Mouse (Mus musculus): Measurements from ENCODE around the gene Ntm. TPM values are rescaled to one million over a fixed set of nuclear protein-coding genes. Genes with fewer than 3 reads are reported as not detected.

Ntm gene
- polyA plus RNA-seq, 1 experiment from 2014 or later: 22.6 TPM

DNA sequence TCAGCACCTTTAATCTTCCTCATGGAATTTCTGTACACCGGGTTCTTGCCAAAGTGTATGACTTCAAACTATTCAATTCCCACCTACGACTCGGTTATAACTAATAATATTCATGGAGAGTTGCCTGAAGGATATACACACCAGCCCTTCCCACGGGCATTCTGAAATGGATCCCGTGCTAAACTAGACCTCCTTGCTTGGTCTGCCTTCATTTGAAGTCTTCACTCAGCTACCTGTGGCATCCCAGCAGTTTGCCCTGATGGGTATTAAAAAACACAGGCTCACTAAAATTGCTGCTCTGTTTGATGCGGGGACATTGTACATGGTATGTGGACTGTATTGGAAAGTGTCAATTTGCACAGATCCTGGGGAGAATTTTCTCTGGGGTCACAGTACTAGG lies 950.4 kb downstream of the Ntm start:
- Histone ChIP-seq H3K36me3 (ENCODE audit: control insufficient read depth, insufficient read depth, low read length) (no peaks in the 10 kb centered on the region), H3K27me3 (ENCODE audit: control insufficient read depth, insufficient read depth, low read length) (no peaks in the 10 kb centered on the region), H3K9me3 (ENCODE audit: control insufficient read depth, low read length) (no peaks in the 10 kb centered on the region), H3K9ac (ENCODE audit: low read length) (no peak overlapping the region), H3K4me2 (ENCODE audit: low read depth) (no peak overlapping the region), H3K4me3 (ENCODE audit: low read depth, low read length) (no peak overlapping the region), H3K27ac (ENCODE audit: low read depth, low read length) (no peak overlapping the region), H3K4me1 (ENCODE audit: control insufficient read depth, insufficient read depth, low read length) (no peaks in the 10 kb centered on the region)
- 92% methylated on average over 6 of the region's 6 CpGs for WGBS
- DNase-seq (ENCODE audit: low spot score) (no peak), ATAC-seq (ENCODE audit: insufficient read depth, low FRiP score, low TSS enrichment) (no peak)

DNA sequence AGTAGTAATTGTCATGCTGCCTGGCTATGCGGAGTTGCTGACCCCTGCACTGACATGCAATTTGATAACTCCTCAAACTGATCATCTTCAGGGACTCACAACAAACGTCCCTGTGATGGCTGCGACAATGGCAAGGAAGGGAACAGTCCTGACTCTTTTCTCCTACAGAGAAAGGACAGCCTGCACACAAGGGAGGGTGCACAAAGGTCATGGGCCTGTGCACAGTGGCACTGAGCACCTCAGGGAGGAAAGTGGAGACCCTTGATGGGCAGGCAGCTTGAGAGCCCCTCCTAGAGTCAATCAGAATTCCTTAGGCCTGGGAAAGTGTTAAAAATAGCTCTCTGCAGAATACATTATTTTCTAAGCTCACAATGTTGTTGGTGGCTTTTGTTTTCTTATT lies 951.5 kb downstream of the Ntm start:
- Histone ChIP-seq H3K4me3 (ENCODE audit: low read depth, low read length) (no peak overlapping the region), H3K9me3 (ENCODE audit: control insufficient read depth, low read length) (no peaks in the 10 kb centered on the region), H3K9ac (ENCODE audit: low read length) (no peak overlapping the region), H3K4me1 (ENCODE audit: control insufficient read depth, insufficient read depth, low read length) (no peaks in the 10 kb centered on the region), H3K27ac (ENCODE audit: low read depth, low read length) (no peak overlapping the region), H3K27me3 (ENCODE audit: control insufficient read depth, insufficient read depth, low read length) (no peaks in the 10 kb centered on the region), H3K4me2 (ENCODE audit: low read depth) (no peak overlapping the region), H3K36me3 (ENCODE audit: control insufficient read depth, insufficient read depth, low read length) (no peaks in the 10 kb centered on the region)
- 41% methylated on average over 3 of the region's 3 CpGs for WGBS
- ATAC-seq (ENCODE audit: insufficient read depth, low FRiP score, low TSS enrichment) (no peak), DNase-seq (ENCODE audit: low spot score) (no peak)

DNA sequence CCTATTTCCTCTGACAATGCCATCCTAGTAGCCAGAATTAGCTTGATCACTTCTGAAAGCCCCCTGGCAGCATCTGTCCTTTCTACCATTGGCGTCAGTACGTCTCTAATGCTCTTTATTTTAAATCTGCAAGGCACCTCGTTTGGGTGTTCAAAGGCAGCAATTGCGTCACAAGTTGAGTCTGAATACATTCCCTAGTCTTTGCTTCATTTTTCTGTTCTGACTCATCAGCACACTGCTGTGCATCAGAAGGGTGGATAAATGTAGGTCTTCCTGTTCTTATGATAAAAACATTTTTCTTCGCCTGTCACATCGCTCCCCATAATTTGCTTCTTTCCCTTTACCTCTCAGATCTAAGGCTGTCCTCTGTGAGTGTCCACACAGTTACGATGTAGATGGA lies 958.4 kb downstream of the Ntm start:
- H3K4me2 ChIP-seq (ENCODE audit: low read depth): no peak overlapping the region
- H3K9me3 ChIP-seq (ENCODE audit: control insufficient read depth, low read length): no peaks in the 10 kb centered on the region
- WGBS: 89% methylated on average over 7 of the region's 7 CpGs
- H3K4me3 ChIP-seq (ENCODE audit: low read depth, low read length): no peak overlapping the region
- no peak overlapping the region for H3K9ac ChIP-seq (ENCODE audit: low read length)
- H3K36me3 ChIP-seq (ENCODE audit: control insufficient read depth, insufficient read depth, low read length): no peaks in the 10 kb centered on the region
- no peaks in the 10 kb centered on the region for H3K4me1 ChIP-seq (ENCODE audit: control insufficient read depth, insufficient read depth, low read length)
- DNase-seq (ENCODE audit: low spot score) (no peak), ATAC-seq (ENCODE audit: insufficient read depth, low FRiP score, low TSS enrichment) (no peak)
- H3K27me3 ChIP-seq (ENCODE audit: control insufficient read depth, insufficient read depth, low read length): no peaks in the 10 kb centered on the region
- no peak overlapping the region for H3K27ac ChIP-seq (ENCODE audit: low read depth, low read length)

DNA sequence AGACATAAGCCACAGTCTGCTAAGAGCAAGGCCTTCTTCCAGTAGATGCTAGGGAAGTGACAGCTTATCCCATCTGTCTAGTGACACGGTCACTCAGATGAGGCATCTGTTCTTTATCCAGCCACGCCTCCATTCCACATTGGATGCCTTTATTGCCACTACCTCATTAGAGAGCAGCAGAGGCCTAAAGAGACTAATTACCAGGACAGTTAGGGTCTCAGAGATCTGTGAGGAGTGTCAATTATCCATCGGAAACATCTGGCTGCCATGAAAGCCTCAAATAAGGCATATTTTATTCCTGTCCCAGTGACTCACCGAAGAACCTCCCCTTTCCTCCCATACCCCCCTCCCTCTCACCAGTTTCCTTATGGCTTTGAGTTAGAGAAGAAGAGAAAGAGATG lies 963.0 kb downstream of the Ntm start:
- no peaks in the 10 kb centered on the region for H3K36me3 ChIP-seq (ENCODE audit: control insufficient read depth, insufficient read depth, low read length)
- H3K27me3 ChIP-seq (ENCODE audit: control insufficient read depth, insufficient read depth, low read length): no peaks in the 10 kb centered on the region
- DNase-seq (ENCODE audit: low spot score) (no peak), ATAC-seq (ENCODE audit: insufficient read depth, low FRiP score, low TSS enrichment) (no peak; the same call in 1 of the 2 replicates)
- H3K4me1 ChIP-seq (ENCODE audit: control insufficient read depth, insufficient read depth, low read length): no peaks in the 10 kb centered on the region
- no peak overlapping the region for H3K4me3 ChIP-seq (ENCODE audit: low read depth, low read length)
- no peak overlapping the region for H3K9ac ChIP-seq (ENCODE audit: low read length)
- H3K27ac ChIP-seq (ENCODE audit: low read depth, low read length): no peak overlapping the region
- WGBS: 20% methylated on average over 4 of the region's 4 CpGs
- H3K9me3 ChIP-seq (ENCODE audit: control insufficient read depth, low read length): no peaks in the 10 kb centered on the region
- no peak overlapping the region for H3K4me2 ChIP-seq (ENCODE audit: low read depth)

DNA sequence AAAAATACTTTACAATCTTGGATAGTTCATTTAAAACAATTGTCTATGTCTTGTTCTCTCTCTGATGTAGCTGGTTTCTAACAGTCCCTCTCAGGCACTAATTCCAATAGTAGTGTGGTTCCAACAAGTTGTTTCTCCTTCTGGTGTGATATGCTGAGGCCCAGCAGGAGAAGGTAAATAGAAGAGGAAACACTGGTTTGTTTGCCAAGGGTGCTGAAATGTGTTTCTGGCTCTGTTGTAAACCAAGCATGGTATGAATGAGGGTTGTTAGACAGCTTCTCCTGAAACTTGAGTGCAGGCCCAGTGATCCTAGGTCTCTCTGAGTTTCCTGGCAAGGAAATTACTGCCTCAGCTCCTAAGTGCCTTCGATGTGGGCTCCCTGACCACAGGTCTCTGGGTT lies 985.7 kb downstream of the Ntm start:
- Histone ChIP-seq H3K27ac (ENCODE audit: low read depth, low read length) (no peak overlapping the region), H3K9me3 (ENCODE audit: control insufficient read depth, low read length) (no peaks in the 10 kb centered on the region), H3K4me3 (ENCODE audit: low read depth, low read length) (no peak overlapping the region), H3K9ac (ENCODE audit: low read length) (no peak overlapping the region), H3K4me1 (ENCODE audit: control insufficient read depth, insufficient read depth, low read length) (no peaks in the 10 kb centered on the region), H3K36me3 (ENCODE audit: control insufficient read depth, insufficient read depth, low read length) (no peaks in the 10 kb centered on the region), H3K27me3 (ENCODE audit: control insufficient read depth, insufficient read depth, low read length) (no peaks in the 10 kb centered on the region), H3K4me2 (ENCODE audit: low read depth) (no peak overlapping the region)
- ATAC-seq (ENCODE audit: insufficient read depth, low FRiP score, low TSS enrichment) (no peak), DNase-seq (ENCODE audit: low spot score) (no peak)
- WGBS: 79% methylated on average over 1 of the region's 1 CpGs

DNA sequence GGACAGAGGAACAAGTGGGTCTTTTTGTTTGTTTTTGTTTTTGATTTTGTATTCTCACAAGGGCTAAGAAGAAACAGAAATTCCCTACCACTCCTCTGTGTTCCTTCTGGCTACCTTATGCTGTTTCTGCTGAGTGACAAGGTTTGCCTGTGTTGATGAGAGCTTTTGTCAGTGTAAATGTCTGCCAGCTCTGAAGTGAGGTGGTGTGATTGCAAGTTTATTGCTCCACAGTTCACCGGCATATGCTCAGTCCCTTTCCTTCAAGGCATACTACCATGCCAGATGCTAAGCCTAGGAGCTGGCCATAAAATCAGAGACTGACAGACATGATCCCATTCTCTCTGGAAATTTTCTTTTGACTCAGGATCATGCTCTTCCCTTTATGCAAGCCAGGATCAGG lies 993.5 kb downstream of the Ntm start:
- Histone ChIP-seq H3K27ac (ENCODE audit: low read depth, low read length) (no peak overlapping the region), H3K9me3 (ENCODE audit: control insufficient read depth, low read length) (no peaks in the 10 kb centered on the region), H3K36me3 (ENCODE audit: control insufficient read depth, insufficient read depth, low read length) (no peaks in the 10 kb centered on the region), H3K27me3 (ENCODE audit: control insufficient read depth, insufficient read depth, low read length) (no peaks in the 10 kb centered on the region), H3K9ac (ENCODE audit: low read length) (no peak overlapping the region), H3K4me1 (ENCODE audit: control insufficient read depth, insufficient read depth, low read length) (no peaks in the 10 kb centered on the region), H3K4me2 (ENCODE audit: low read depth) (no peak overlapping the region), H3K4me3 (ENCODE audit: low read depth, low read length) (no peak overlapping the region)
- DNase-seq (ENCODE audit: low spot score) (no peak), ATAC-seq (ENCODE audit: insufficient read depth, low FRiP score, low TSS enrichment) (no peak)
- WGBS: 37% methylated on average over 1 of the region's 1 CpGs
